Mouse (Mus musculus): ENCODE data around the gene Ephb3. TPM values are rescaled to one million over a fixed set of nuclear protein-coding genes. Genes with fewer than 3 reads are reported as not detected.

The Ephb3 gene
- total RNA-seq, 2 experiments from 2014 or later: 17.3 to 19.5 TPM

DNA sequence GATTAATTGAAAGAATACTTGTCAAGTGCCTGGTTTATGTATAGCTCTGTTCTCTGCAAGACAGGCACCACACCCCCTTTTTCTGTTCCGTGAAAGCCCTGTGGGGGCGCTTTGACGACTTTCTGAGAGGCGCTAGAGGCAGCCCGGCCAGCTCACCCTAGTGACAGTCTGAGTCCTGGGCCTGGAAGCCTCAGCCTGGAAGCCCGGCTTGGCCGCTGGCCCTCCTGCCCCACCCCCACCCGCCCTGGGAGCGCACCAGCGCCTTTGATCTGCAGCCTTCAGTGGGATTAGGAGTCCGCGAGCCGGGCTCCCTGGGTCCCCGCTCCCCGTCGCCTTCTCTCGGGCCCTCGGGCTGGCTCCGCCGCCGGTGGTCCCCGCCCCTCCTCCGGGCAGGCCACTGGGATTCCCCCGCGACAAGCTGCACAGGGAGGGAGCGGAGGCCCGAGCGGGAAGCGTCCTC lies 41.4 kb downstream of the Ephb3 start:
- peak; percentile 71 to 83 for DNase-seq (ENCODE audit: low spot score in 2 of 2)

- peak in 1 of 2 experiments; percentile 12 for DNase-seq (ENCODE audit: low spot score in 2 of 2)
Measured at GRCm38 (mm10) chr16:21246391-21247036, 42.0 kb downstream of the Ephb3 start.

DNA sequence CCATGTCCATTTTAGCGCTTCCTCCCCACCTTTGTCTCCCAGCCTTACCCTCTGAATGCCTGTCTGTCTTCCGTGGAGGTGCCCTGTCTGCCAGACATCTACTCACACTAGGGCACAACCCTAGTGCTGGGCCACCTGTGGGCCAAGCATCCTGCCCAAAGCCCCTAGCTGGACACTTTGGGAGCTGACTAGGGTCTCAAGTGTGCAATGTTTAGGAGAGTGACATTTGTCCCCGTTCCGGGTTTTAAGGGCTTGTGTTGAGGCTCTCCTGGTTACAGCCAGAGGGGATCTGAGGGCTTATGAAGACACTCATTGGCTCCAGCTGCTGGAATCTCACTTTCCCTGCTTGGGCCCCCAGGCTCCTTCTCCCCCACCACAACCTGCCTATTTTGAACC lies 42.5 kb downstream of the Ephb3 start:
- DNase-seq (ENCODE audit: low spot score in 2 of 2): no peak

DNA sequence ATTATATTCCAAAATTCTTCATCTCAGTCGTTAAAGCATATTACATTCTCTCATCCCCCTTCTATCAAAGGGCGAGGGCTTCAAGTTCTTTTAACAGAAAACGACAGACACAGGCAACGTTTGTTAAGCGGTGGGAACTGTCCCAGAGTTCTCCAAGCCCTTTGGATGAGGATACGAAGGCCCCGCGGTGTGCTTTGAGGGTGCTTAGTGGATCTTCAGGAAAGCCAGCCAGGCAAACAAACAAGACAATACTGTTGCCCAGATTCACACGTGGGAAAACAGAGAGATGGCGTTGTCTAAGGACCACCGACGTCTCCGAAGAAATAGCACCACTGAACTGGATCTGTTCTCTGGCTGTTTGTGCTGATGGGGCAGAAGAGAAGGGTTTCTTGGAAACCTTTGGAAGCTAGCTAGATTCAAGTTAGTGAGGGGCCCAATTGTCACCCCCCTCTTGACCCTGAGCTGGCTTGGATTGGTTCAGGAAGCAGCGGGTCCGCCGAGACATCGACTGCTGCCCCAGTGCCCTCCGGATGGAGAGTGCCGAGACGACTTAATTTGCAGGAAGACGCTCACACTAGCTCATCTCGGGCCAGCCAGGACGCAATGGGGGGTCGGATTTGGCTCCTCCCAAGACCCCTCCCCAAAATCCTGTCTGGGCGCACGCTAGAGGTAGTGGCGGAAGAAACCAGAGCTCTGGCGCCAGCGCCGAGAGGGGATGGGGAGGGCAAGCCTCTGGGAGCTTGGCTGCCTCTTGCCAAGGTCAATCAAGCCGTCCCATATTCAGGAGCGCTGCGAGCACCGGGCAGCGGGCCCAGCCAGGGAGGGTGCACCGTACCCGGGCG lies 43.5 kb downstream of the Ephb3 start:
- peak; percentile 8 to 31 for DNase-seq (ENCODE audit: low spot score in 2 of 2)

DNA sequence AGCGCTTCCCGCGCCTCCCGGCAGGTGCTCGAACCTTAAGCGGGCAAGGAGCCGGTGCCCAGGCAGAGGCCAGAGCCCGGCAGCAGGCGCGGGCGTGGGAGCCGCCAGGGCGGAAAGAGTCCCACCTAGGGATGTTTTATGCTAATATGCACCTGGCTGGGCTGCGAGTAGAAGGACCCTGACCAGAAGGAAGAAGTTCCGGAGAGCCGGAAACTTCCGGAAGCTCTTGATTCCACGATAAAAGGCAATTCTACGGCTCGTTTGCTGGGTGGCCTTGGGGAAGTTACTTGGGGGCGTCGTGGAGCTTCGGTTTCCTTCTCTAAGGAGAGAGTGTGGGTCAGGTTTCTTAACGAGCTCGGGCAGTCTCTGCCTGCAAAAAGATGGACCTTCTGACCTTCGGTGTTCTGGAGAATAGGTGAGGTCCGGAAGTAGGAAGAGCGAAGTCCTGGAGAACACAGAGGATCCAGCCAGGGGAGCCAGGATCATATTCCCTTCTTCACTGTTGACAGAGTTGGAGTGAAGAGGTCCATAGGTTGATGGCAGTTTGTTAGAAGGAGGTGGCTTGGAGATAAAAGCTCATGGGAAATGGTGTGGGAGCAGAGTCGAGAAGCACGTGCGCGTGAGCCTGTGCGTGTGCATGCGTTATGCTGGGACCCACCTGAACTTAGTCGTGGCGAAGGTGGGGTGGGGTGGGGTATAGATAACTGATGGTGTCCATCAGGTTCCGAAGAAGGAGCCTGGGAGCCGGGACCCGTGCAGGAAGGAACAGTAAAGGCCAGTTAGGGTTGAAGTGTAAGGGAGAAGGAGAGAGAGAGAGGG lies 44.4 kb downstream of the Ephb3 start:
- DNase-seq (ENCODE audit: low spot score in 2 of 2): no peak

- no peak for DNase-seq (ENCODE audit: low spot score in 2 of 2)
Measured at GRCm38 (mm10) chr16:21252401-21252955, 47.9 kb downstream of the Ephb3 start.

GRCm38 (mm10) chr16:21255574-21256304 lies 51.2 kb downstream of the Ephb3 start:
- no peak for DNase-seq (ENCODE audit: low spot score in 2 of 2)

DNA sequence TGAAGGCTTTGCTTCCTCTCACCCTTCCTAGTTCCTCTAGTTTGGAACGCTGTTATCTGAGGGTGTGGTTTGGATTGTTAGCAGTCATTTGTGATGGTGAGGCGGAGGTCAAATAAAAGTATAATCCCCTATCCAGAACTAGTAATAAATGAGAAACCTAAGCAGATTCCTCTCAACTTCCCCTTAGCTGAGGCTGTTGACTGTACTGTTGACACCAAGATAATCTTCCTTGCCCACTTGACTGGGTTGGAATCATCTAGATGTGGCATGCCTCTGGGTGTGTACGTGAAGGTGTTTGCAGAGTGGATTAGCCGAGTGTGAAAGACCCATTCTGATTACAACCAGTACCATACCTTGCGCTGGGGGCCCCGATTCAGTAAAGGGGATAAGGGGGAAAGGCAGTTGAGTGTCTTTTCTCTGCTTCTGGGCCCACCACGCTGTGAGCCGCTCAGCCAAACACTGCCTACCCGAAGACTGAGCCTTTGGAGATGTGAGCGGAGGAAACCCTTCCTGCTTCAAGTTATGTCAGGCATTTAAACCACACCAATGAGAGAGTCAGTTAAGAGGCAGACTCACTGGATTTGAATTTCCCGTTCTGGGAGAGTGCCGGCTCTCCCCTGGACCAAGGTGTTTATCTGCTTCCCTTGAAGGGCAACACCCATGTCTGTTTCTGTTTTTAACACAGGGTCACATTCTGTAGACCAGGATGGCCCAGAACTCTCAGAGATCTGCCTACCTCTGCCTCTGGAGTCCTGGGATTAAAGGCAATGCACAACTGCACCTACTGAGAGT lies 52.2 kb downstream of the Ephb3 start:
- DNase-seq (ENCODE audit: low spot score in 2 of 2): no peak

- DNase-seq (ENCODE audit: low spot score in 2 of 2): no peak
Measured at GRCm38 (mm10) chr16:21265417-21265816, 60.9 kb downstream of the Ephb3 start.

DNA sequence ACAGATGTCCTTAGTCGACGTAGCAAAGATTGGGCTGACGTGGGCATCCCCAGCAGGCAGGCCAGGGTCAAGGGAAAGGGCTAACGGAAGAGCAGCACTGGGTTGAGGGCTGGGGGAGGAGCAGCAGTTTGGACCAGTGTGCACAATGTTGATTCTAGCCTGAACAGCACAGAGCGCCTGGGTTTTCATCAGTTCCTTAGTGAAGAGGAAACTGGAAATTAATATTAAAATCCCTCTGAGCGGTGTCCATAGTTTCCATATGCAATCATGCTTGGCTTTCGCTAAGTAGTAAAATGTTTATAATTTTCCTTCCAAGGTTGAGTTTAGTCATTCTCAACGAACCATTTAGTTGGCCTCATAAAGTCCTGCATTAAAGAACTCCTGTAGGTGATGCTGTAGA lies 65.2 kb downstream of the Ephb3 start:
- no peak for DNase-seq (ENCODE audit: low spot score in 2 of 2)

- peak in 1 of 2 experiments; percentile 45 for DNase-seq (ENCODE audit: low spot score in 2 of 2)
Measured at GRCm38 (mm10) chr16:21271773-21272247, 67.3 kb downstream of the Ephb3 start.

DNA sequence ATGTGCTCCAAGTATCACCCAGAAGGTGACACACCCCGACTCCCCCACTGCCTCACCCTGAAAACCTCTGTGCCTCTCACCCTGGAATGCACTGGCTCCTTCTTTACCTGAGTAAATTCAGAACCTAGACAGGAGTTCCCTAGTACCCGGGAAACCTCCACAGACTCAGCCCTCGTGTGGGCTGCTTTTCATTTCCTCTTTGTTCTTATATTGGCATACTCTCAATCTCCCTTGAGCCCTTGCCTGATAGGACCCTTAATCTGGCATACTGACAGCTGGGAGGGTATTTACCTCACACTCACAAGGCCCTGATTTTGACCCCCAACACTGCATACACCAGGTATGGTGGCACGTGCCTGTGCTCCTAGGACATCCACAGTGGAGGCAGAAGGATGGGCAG lies 68.2 kb downstream of the Ephb3 start:
- no peak for DNase-seq (ENCODE audit: low spot score in 2 of 2)

Small RNA genes within 50 kb of the gene (microRNA-seq; reads per million reads assigned to microRNA genes)
- 0 reads per million in 2 experiments for gene Mir7680

Other genes with a start within 250 kb of the Ephb3 start
- gene Teddm3, start 50.8 kb upstream of the Ephb3 start, total RNA-seq (2021): under 1 TPM; 0.50 to 0.58 TPM
- gene Vps8, start 218.4 kb downstream of the Ephb3 start, total RNA-seq (2021): 10 to 100 TPM; 50.9 to 53.4 TPM

Data from layer of hippocampus, adult 18-20 months (tissue).